Mouse (Mus musculus) kidney, postnatal 25 days (tissue): Measurements from ENCODE around the gene Chchd3.

Experiments
- DNase-seq, 2 experiments: peaks; one replicate each; pipeline ENCODE4 v3.0.0; 2021; ENCODE audit warnings: mixed read lengths in 2 of 2

Gene Chchd3

GRCm38 (mm10) chr6:33059735-33060576, at the start of gene Chchd3:
Chchd3 (minus strand) TSS chr6:33060260.
- peak; percentile 98 to 99 for DNase-seq

- no peak for DNase-seq
Measured at GRCm38 (mm10) chr6:33104661-33105060, 44.6 kb upstream of the Chchd3 start.

- no peak for DNase-seq
Measured at GRCm38 (mm10) chr6:33098903-33099302, 38.8 kb upstream of the Chchd3 start.

- DNase-seq = no peak
Measured at GRCm38 (mm10) chr6:33094671-33095233, 34.7 kb upstream of the Chchd3 start.

GRCm38 (mm10) chr6:33080186-33080585, 20.1 kb upstream of the Chchd3 start:
- no peak for DNase-seq

- DNase-seq = no peak
Measured at GRCm38 (mm10) chr6:33078260-33078936, 18.3 kb upstream of the Chchd3 start.

- DNase-seq = no peak
Measured at GRCm38 (mm10) chr6:33066462-33066861, 6.4 kb upstream of the Chchd3 start.

GRCm38 (mm10) chr6:33059276-33059675, 784 bp downstream of the Chchd3 start:
- DNase-seq = peak; percentile 37 to 68

GRCm38 (mm10) chr6:33056392-33056791, 3.7 kb downstream of the Chchd3 start:
- DNase-seq = no peak

- DNase-seq = no peak
Measured at GRCm38 (mm10) chr6:33055663-33056062, 4.4 kb downstream of the Chchd3 start.

GRCm38 (mm10) chr6:33054946-33055345, 5.1 kb downstream of the Chchd3 start:
- no peak for DNase-seq

- DNase-seq = no peak
Measured at GRCm38 (mm10) chr6:33051642-33052041, 8.4 kb downstream of the Chchd3 start.

- no peak for DNase-seq
Measured at GRCm38 (mm10) chr6:33049705-33050420, 10.2 kb downstream of the Chchd3 start.

GRCm38 (mm10) chr6:33043480-33043879, 16.6 kb downstream of the Chchd3 start:
- no peak for DNase-seq

- no peak for DNase-seq
Measured at GRCm38 (mm10) chr6:33042880-33043279, 17.2 kb downstream of the Chchd3 start.

GRCm38 (mm10) chr6:33041978-33042377, 18.1 kb downstream of the Chchd3 start:
- no peak for DNase-seq

- DNase-seq = no peak
Measured at GRCm38 (mm10) chr6:33040360-33041090, 19.5 kb downstream of the Chchd3 start.

GRCm38 (mm10) chr6:33032543-33032942, 27.5 kb downstream of the Chchd3 start:
- no peak for DNase-seq

- no peak for DNase-seq
Measured at GRCm38 (mm10) chr6:33031631-33032030, 28.4 kb downstream of the Chchd3 start.

GRCm38 (mm10) chr6:33028296-33028695, 31.8 kb downstream of the Chchd3 start:
- DNase-seq = no peak

- DNase-seq = no peak
Measured at GRCm38 (mm10) chr6:33025041-33025440, 35.0 kb downstream of the Chchd3 start.

GRCm38 (mm10) chr6:33004607-33005006, 55.5 kb downstream of the Chchd3 start:
- no peak for DNase-seq
